Mouse (Mus musculus) embryonic facial prominence, embryonic 13.5 days (tissue): Measurements from ENCODE around the gene Vmn1r228. TPM values are rescaled to one million over a fixed set of nuclear protein-coding genes. Genes with fewer than 3 reads are reported as not detected.

Source experiments
- ATAC-seq: fragments of 200-750 bp; cut with Nextera tagmentation; 2 replicates; pipeline ENCODE4 v1.8.0; 2017; ENCODE audit warnings: low read depth; ENCODE audit not compliant: insufficient number of reproducible peaks, insufficient read depth, low FRiP score, low TSS enrichment
- H3K27ac ChIP-seq: fragments of 300-500 bp; sonication (generic); 2 replicates; pipeline ENCODE4 v1.5.1; 2015; ENCODE audit warnings: moderate library complexity, mild to moderate bottlenecking, inconsistent platforms
- H3K27me3 ChIP-seq: fragments of 300-500 bp; sonication (generic); 2 replicates; pipeline ENCODE4 v1.6.1; 2015; ENCODE audit warnings: mild to moderate bottlenecking, inconsistent platforms
- H3K36me3 ChIP-seq: fragments of 300-500 bp; sonication (generic); 2 replicates; pipeline ENCODE4 v1.6.1; 2015; ENCODE audit warnings: mild to moderate bottlenecking, inconsistent platforms
- H3K4me1 ChIP-seq: fragments of 300-500 bp; sonication (generic); 2 replicates; pipeline ENCODE4 v1.6.1; 2015; ENCODE audit warnings: inconsistent platforms
- H3K4me2 ChIP-seq: fragments of 300-500 bp; sonication (generic); 2 replicates; pipeline ENCODE4 v1.6.1; 2015; ENCODE audit warnings: moderate library complexity, mild to moderate bottlenecking, inconsistent platforms
- H3K4me3 ChIP-seq: fragments of 300-500 bp; sonication (generic); 2 replicates; pipeline ENCODE4 v1.5.1; 2015; ENCODE audit warnings: mild to moderate bottlenecking, inconsistent platforms
- H3K9ac ChIP-seq: fragments of 300-500 bp; sonication (generic); 2 replicates; pipeline ENCODE4 v1.6.1; 2015; ENCODE audit warnings: mild to moderate bottlenecking, inconsistent platforms
- H3K9me3 ChIP-seq: fragments of 300-500 bp; sonication (generic); 2 replicates; pipeline ENCODE4 v1.6.1; 2016; ENCODE audit warnings: inconsistent platforms
- WGBS: fragments of 180-500 bp; shearing (Covaris S2); methylation state at CpG from one replicate; pipeline ENCODE4 v1.1.7; 2015; ENCODE audit warnings: mixed read lengths; 5-methylcytosine and 5-hydroxymethylcytosine counted together
- polyA plus RNA-seq: library from polyadenylated mRNA; unstranded; fragments of >200 nt; fragmentation: Nextera tagmentation; extraction: Ambion mirVana; gene quantifications from 2 replicates; pipeline ENCODE4 v1.2.1, GENCODE M21; 2015

The Vmn1r228 gene
- not detected in 2 replicates for polyA plus RNA-seq

DNA sequence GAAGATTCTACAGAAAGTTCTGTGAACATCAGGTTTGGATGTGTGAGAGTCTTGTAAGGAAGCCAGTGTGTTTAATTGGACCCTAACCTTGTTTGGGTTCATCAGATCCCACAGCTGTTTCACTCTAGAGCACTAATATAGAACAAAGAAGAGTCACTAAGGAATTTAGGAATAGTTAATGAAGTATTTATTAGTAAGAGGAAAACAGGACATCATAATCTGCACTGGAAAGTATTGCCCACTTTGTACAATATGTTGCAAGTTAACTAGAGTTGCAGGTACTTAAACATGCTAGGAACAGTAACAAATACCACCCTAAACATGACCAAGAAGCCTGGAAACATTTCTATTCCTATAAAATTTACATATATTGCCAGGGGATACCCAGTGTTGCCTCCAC, at the start of gene Vmn1r228:
Vmn1r228 (minus strand) TSS at position 101 of the 400 bp plus-strand sequence.
- Histone ChIP-seq H3K27ac (no peak within 1 kb of the TSS), H3K27me3 (no peaks in the 10 kb centered on the region), H3K4me3 (no peak within 1 kb of the TSS), H3K4me2 (no peak within 1 kb of the TSS), H3K9ac (no peak within 1 kb of the TSS), H3K36me3 (no peaks in the 10 kb centered on the region), H3K9me3 (peaks cover 8% of the 10 kb centered on the region; the same call in 1 of the 2 replicates), H3K4me1 (no peaks in the 10 kb centered on the region)
- no peak for ATAC-seq

- no peak within 1 kb of the TSS for H3K27ac ChIP-seq
- no peak within 1 kb of the TSS for H3K9ac ChIP-seq
- no peak within 1 kb of the TSS for H3K4me2 ChIP-seq
- H3K36me3 ChIP-seq: no peaks in the 10 kb centered on the region
- H3K27me3 ChIP-seq: no peaks in the 10 kb centered on the region
- no peaks in the 10 kb centered on the region for H3K9me3 ChIP-seq
- 67% methylated on average over 1 of the region's 1 CpGs for WGBS
- no peak within 1 kb of the TSS for H3K4me3 ChIP-seq
- ATAC-seq: no peak
- no peaks in the 10 kb centered on the region for H3K4me1 ChIP-seq
These were observed 25.3 kb upstream of the Vmn1r228 start, which contains the start of gene Vmn1r229 for GRCm38 (mm10) chr17:20811255-20811654. Gene Vmn1r229 (plus strand): TSS chr17:20811555.

DNA sequence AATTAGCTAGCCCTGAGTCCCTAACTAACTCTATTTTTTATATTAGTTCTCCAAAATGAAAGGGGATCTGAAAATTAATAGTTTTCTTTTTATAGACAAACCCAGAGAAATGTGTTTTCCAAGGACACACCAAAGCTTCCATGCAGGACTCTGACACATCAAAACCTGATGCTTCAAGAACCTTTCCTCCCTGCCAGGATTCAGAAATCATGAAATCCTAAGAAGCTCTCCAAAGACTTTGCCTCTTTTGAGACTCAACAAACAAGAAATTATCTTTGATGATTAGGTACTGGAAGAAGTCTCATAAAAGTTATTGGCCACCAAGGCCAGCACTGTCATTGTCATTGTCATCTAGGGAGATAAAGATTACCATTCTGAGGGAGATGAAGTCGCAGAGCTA, 56.4 kb downstream of the Vmn1r228 start, which contains the start of gene Vmn1r227:
Vmn1r227 (plus strand) TSS at position 301 of the 400 bp plus-strand sequence.
- WGBS: 43% methylated on average over 1 of the region's 1 CpGs
- H3K4me3 ChIP-seq: no peak within 1 kb of the TSS
- H3K36me3 ChIP-seq: no peaks in the 10 kb centered on the region
- no peak within 1 kb of the TSS for H3K27ac ChIP-seq
- no peak within 1 kb of the TSS for H3K4me2 ChIP-seq
- ATAC-seq: no peak
- H3K9ac ChIP-seq: no peak within 1 kb of the TSS
- H3K27me3 ChIP-seq: no peaks in the 10 kb centered on the region
- no peaks in the 10 kb centered on the region for H3K4me1 ChIP-seq
- 0 out of 2 replicates have a peak, but pooled peaks cover 9% of the 10 kb centered on the region for H3K9me3 ChIP-seq

Other genes starting within 250 kb of the Vmn1r228 start
- not detected in 2 replicates for gene Vmn2r109, start 221.4 kb downstream of the Vmn1r228 start, polyA plus RNA-seq
- gene Vmn2r110, start 189.7 kb downstream of the Vmn1r228 start, polyA plus RNA-seq: 0.03 TPM in 1 of 2 replicates, not detected in the other
- gene Fpr-rs3, start 161.3 kb downstream of the Vmn1r228 start, polyA plus RNA-seq: not detected in 2 replicates
- gene Vmn1r226, start 103.3 kb downstream of the Vmn1r228 start, polyA plus RNA-seq: not detected in 2 replicates
- gene Vmn1r227, start 56.3 kb downstream of the Vmn1r228 start, polyA plus RNA-seq: not detected in 2 replicates
- not detected in 2 replicates for gene Vmn1r229, start 25.4 kb upstream of the Vmn1r228 start, polyA plus RNA-seq
- gene Vmn1r230, start 54.3 kb upstream of the Vmn1r228 start, polyA plus RNA-seq: not detected in 2 replicates
- not detected in 2 replicates for gene Vmn1r231, start 118.9 kb upstream of the Vmn1r228 start, polyA plus RNA-seq
- gene Vmn1r232, start 133.6 kb upstream of the Vmn1r228 start, polyA plus RNA-seq: not detected in 2 replicates
- 371 and 387 TPM in 2 replicates for gene Ppp2r1a, start 159.2 kb upstream of the Vmn1r228 start, polyA plus RNA-seq
- not detected in 2 replicates for gene Vmn1r233, start 210.3 kb upstream of the Vmn1r228 start, polyA plus RNA-seq
- 17.8 and 23.0 TPM in 2 replicates for gene Zfp160, start 222.7 kb upstream of the Vmn1r228 start, polyA plus RNA-seq